Mouse (Mus musculus): ENCODE measurements around the gene Prim1. TPM values are rescaled to one million over a fixed set of nuclear protein-coding genes. Genes with fewer than 3 reads are reported as not detected.

Gene Prim1
- polyA plus RNA-seq, 2 experiments = 42.0 to 78.2 TPM

GRCm38 (mm10) chr10:128058184-128058583, 43.2 kb downstream of the Prim1 start:
- TF ChIP-seq CTCF (IDR thresholded peaks at IDR 0.05; ENCODE audit: low read depth) (0 out of 2 replicates have a peak, but pooled peaks have one; percentile 9), EP300 (IDR thresholded peaks at IDR 0.05; ENCODE audit: low read depth) (no peak)
- ATAC-seq (ENCODE audit: insufficient read depth) = no peak
- Histone ChIP-seq H3K36me3 (replicated peaks; ENCODE audit: control insufficient read depth, insufficient read depth, low read depth) (no peaks in the 10 kb centered on the region; the same call in none of the 2 replicates), H3K9me3 (ENCODE audit: control insufficient read depth, low read length) (no peaks in the 10 kb centered on the region), H3K4me3 (ENCODE audit: insufficient read depth in 1 of 2, low read depth in 2 of 2, low read length in 2 of 2) (peak overlapping the region; percentile 96 to 98), H3K4me2 (ENCODE audit: low read depth) (peak overlapping the region; percentile 96), H3K27ac (peak overlapping the region; percentile 93), H3K9ac (replicated peaks) (peak overlapping the region; percentile 92), H3K27me3 (ENCODE audit: control insufficient read depth, insufficient read depth, low read length) (no peaks in the 10 kb centered on the region), H3K4me1 (replicated peaks; ENCODE audit: control insufficient read depth in 2 of 2, insufficient read depth in 2 of 2, low read length in 1 of 2) (peaks cover 25 to 29% of the 10 kb centered on the region in 2 experiments)
- under 1% methylated on average over 18 of the region's 18 CpGs for WGBS (ENCODE audit: insufficient replicate concordance)
- DNase-seq (ENCODE audit: low read depth in 3 of 3, low spot score in 3 of 3) = no peak

- H3K27me3 ChIP-seq (ENCODE audit: control insufficient read depth, insufficient read depth, low read length) = no peaks in the 10 kb centered on the region
- ATAC-seq (ENCODE audit: insufficient read depth) (peak; percentile 89), DNase-seq (ENCODE audit: low read depth in 3 of 3, low spot score in 3 of 3) (peak; percentile 83 to 90 (median 88))
- peak within 1 kb of the TSS; percentile 92 for H3K9ac ChIP-seq (replicated peaks)
- no peaks in the 10 kb centered on the region for H3K9me3 ChIP-seq (ENCODE audit: control insufficient read depth, low read length)
- H3K4me1 ChIP-seq (replicated peaks; ENCODE audit: control insufficient read depth in 2 of 2, insufficient read depth in 2 of 2, low read length in 1 of 2) = peaks cover 28 to 29% of the 10 kb centered on the region in 2 experiments
- H3K4me3 ChIP-seq (ENCODE audit: insufficient read depth in 1 of 2, low read depth in 2 of 2, low read length in 2 of 2) = peak within 1 kb of the TSS; percentile 96 to 98
- H3K27ac ChIP-seq = peak within 1 kb of the TSS; percentile 93
- WGBS (ENCODE audit: insufficient replicate concordance) = 0% methylated on average over 70 of the region's 72 CpGs
- H3K4me2 ChIP-seq (ENCODE audit: low read depth) = peak within 1 kb of the TSS; percentile 96
- TF ChIP-seq CTCF (IDR thresholded peaks at IDR 0.05; ENCODE audit: low read depth) = no peak
- no peak; the same call in 1 of the 2 replicates for TF ChIP-seq EP300 (IDR thresholded peaks at IDR 0.05; ENCODE audit: low read depth)
- peaks cover under 1% of the 10 kb centered on the region for H3K36me3 ChIP-seq (replicated peaks; ENCODE audit: control insufficient read depth, insufficient read depth, low read depth)
These were observed 43.7 kb downstream of the Prim1 start, which contains the start of gene Ptges3 for GRCm38 (mm10) chr10:128058601-128059151. Gene Ptges3, plus strand, starts transcription at chr10:128058954.

- Histone ChIP-seq H3K9ac (replicated peaks) (peak overlapping the region; percentile 92), H3K4me1 (replicated peaks; ENCODE audit: control insufficient read depth in 2 of 2, insufficient read depth in 2 of 2, low read length in 1 of 2) (peaks cover 29 to 32% of the 10 kb centered on the region in 2 experiments), H3K4me2 (ENCODE audit: low read depth) (peak overlapping the region; percentile 96), H3K4me3 (ENCODE audit: insufficient read depth in 1 of 2, low read depth in 2 of 2, low read length in 2 of 2) (peak overlapping the region; percentile 96 to 98), H3K36me3 (replicated peaks; ENCODE audit: control insufficient read depth, insufficient read depth, low read depth) (peaks cover 4% of the 10 kb centered on the region), H3K27me3 (ENCODE audit: control insufficient read depth, insufficient read depth, low read length) (no peaks in the 10 kb centered on the region), H3K27ac (peak overlapping the region; percentile 93), H3K9me3 (ENCODE audit: control insufficient read depth, low read length) (no peaks in the 10 kb centered on the region)
- peak; percentile 37 for ATAC-seq (ENCODE audit: insufficient read depth)
- DNase-seq (ENCODE audit: low read depth in 3 of 3, low spot score in 3 of 3) = no peak
- under 1% methylated on average over 54 of the region's 62 CpGs for WGBS (ENCODE audit: insufficient replicate concordance)
- TF ChIP-seq EP300 (IDR thresholded peaks at IDR 0.05; ENCODE audit: low read depth) = no peak
- peak; percentile 52 for TF ChIP-seq CTCF (IDR thresholded peaks at IDR 0.05; ENCODE audit: low read depth)
These were observed 44.4 kb downstream of the Prim1 start for GRCm38 (mm10) chr10:128059207-128059981.

- Histone ChIP-seq H3K9ac (replicated peaks) (peak overlapping the region; percentile 92), H3K27ac (peak overlapping the region; percentile 93), H3K36me3 (replicated peaks; ENCODE audit: control insufficient read depth, insufficient read depth, low read depth) (peaks cover 9% of the 10 kb centered on the region), H3K4me3 (ENCODE audit: insufficient read depth in 1 of 2, low read depth in 2 of 2, low read length in 2 of 2) (peak overlapping the region; percentile 96 to 98), H3K4me1 (replicated peaks; ENCODE audit: control insufficient read depth in 2 of 2, insufficient read depth in 2 of 2, low read length in 1 of 2) (peaks cover 31 to 35% of the 10 kb centered on the region in 2 experiments), H3K9me3 (ENCODE audit: control insufficient read depth, low read length) (no peaks in the 10 kb centered on the region), H3K27me3 (ENCODE audit: control insufficient read depth, insufficient read depth, low read length) (no peaks in the 10 kb centered on the region), H3K4me2 (ENCODE audit: low read depth) (peak overlapping the region; percentile 96)
- DNase-seq (ENCODE audit: low read depth in 3 of 3, low spot score in 3 of 3) (no peak), ATAC-seq (ENCODE audit: insufficient read depth) (no peak)
- TF ChIP-seq EP300 (IDR thresholded peaks at IDR 0.05; ENCODE audit: low read depth) = no peak
- TF ChIP-seq CTCF (IDR thresholded peaks at IDR 0.05; ENCODE audit: low read depth) = no peak
- WGBS (ENCODE audit: insufficient replicate concordance) = 34% methylated on average over 5 of the region's 5 CpGs
These were observed 46.1 kb downstream of the Prim1 start for GRCm38 (mm10) chr10:128061109-128061508.

Data from liver, embryonic 14.5 days (tissue).